31 mouse cellular contexts compared by ENCODE assay signal in the genomic region with DNA sequence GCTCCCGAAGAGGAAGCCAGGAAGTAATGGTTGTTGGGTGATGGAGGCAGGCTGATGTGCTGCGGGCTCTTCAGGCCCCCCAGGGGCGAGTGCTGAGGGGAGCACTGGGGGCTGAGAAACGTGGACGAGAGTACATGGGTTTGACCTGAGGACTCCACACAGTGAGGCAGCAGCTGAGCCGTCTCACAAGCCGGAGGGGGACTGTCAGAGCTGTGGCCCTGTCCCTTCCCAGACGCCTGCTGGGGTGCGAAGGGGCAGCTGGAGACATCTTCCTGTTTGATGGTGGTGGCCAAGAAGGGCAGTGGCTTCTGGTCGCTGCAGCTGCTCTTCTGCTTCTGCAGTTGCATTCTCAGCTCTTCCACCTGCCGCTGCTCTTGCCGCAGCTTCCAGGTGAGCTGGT. TPM values are rescaled to one million over a fixed set of nuclear protein-coding genes. Genes with fewer than 3 reads are reported as not detected.
DNase-seq lines count a peak whose midpoint lies in the region; ATAC-seq and TF ChIP-seq lines count a peak whose summit lies in the region.
"Had no signal": no experiment of that assay in that cellular context is flagged by ENCODE, and none has a peak within 500 bp of the region (broad histone marks: within the 10 kb centered on the region; RNA-seq: fewer than 3 reads in every experiment).

No protein-coding gene starts in this region.

- no peaks in the 10 kb centered on the region for H3K4me1 ChIP-seq in heart, postnatal 0 days (ENCODE audit: control insufficient read depth, insufficient read depth)
- H3K4me1 ChIP-seq in heart, embryonic 10.5 days, result 0 out of 2 replicates have a peak, but pooled peaks cover 3% of the 10 kb centered on the region
- H3K4me1 ChIP-seq in lung, embryonic 16.5 days (replicated peaks; ENCODE audit: control insufficient read depth, insufficient read depth, low read length), result 0 out of 2 replicates have a peak, but pooled peaks cover 2% of the 10 kb centered on the region
- no peaks in the 10 kb centered on the region for H3K4me1 ChIP-seq in E14TG2a.4 (replicated peaks; ENCODE audit: low read depth, low read length)
- H3K4me1 ChIP-seq: embryonic facial prominence, embryonic 10.5 days; embryonic facial prominence, embryonic 13.5 days; forebrain, embryonic 12.5 days; forebrain, embryonic 15.5 days had no signal

- no peak overlapping the region for H3K4me2 ChIP-seq in heart, postnatal 0 days (ENCODE audit: low read depth, low read length)
- H3K4me2 ChIP-seq in lung, embryonic 16.5 days (ENCODE audit: low read depth, low read length), result no peak overlapping the region
- H3K4me2 ChIP-seq: embryonic facial prominence, embryonic 13.5 days; forebrain, embryonic 12.5 days; forebrain, embryonic 15.5 days; heart, embryonic 11.5 days; heart, embryonic 15.5 days; hindbrain, embryonic 14.5 days had no signal

- H3K36me3 ChIP-seq in heart, postnatal 0 days (replicated peaks; ENCODE audit: control insufficient read depth, insufficient read depth, low read length), result peaks cover 69% of the 10 kb centered on the region
- peaks cover 76% of the 10 kb centered on the region for H3K36me3 ChIP-seq in heart, embryonic 10.5 days
- no peaks in the 10 kb centered on the region for H3K36me3 ChIP-seq in lung, embryonic 16.5 days (ENCODE audit: control insufficient read depth, insufficient read depth, low read length)
- no peaks in the 10 kb centered on the region for H3K36me3 ChIP-seq in E14TG2a.4 (ENCODE audit: insufficient read depth, low read length)
- H3K36me3 ChIP-seq: embryonic facial prominence, embryonic 10.5 days; embryonic facial prominence, embryonic 13.5 days; forebrain, embryonic 12.5 days; forebrain, embryonic 15.5 days had no signal

- no peak for TF ChIP-seq CTCF in heart, postnatal 0 days (IDR thresholded peaks at IDR 0.05; ENCODE audit: low read depth)
- no peak for TF ChIP-seq CTCF in E14TG2a.4 (conservative IDR thresholded peaks at IDR 0.05; ENCODE audit: low read length)

- no peak for TF ChIP-seq EP300 in heart, postnatal 0 days (IDR thresholded peaks at IDR 0.05; ENCODE audit: low read depth)

- H3K4me3 ChIP-seq in heart, postnatal 0 days (ENCODE audit: low read depth, low read length), result no peak overlapping the region
- H3K4me3 ChIP-seq in heart, embryonic 10.5 days, result no peak overlapping the region
- H3K4me3 ChIP-seq in lung, embryonic 16.5 days (ENCODE audit: low read length), result no peak overlapping the region
- H3K4me3 ChIP-seq in E14TG2a.4 (replicated peaks; ENCODE audit: low read length), result peak overlapping the region; percentile 20; the same call in 1 of the 2 replicates
- H3K4me3 ChIP-seq: embryonic facial prominence, embryonic 10.5 days; embryonic facial prominence, embryonic 13.5 days; erythroblast, embryonic 14.5 days; forebrain, embryonic 12.5 days; forebrain, embryonic 15.5 days; heart, adult 2 months; heart, embryonic 15.5 days had no signal

- H3K27ac ChIP-seq in heart, postnatal 0 days (ENCODE audit: low read depth), result peak overlapping the region; percentile 20; the same call in 1 of the 2 replicates
- no peak overlapping the region for H3K27ac ChIP-seq in heart, embryonic 10.5 days
- H3K27ac ChIP-seq in lung, embryonic 16.5 days (ENCODE audit: low read length), result no peak overlapping the region
- H3K27ac ChIP-seq: embryonic facial prominence, embryonic 10.5 days; embryonic facial prominence, embryonic 13.5 days; forebrain, embryonic 12.5 days; forebrain, embryonic 15.5 days; heart, embryonic 15.5 days; hindbrain, embryonic 14.5 days; hindbrain, postnatal 0 days had no signal

- DNase-seq in heart, postnatal 0 days (ENCODE audit: low spot score), result no peak
- DNase-seq in heart, embryonic 10.5 days (ENCODE audit: low spot score), result no peak
- DNase-seq in kidney, postnatal 10 days, result peak; percentile 64
- DNase-seq in kidney, adult 18-20 months, result no peak
- no peak for DNase-seq in lung, postnatal 14 days
- DNase-seq: adrenal gland, adult 2 months; B cell, adult 2 months; cerebellum, adult 11 months; cerebellum, adult 2 months; cerebellum, postnatal 10 days; cerebellum, postnatal 36 days; embryo, embryonic 11 days; gastrocnemius, postnatal 25 days; heart, postnatal 14 days; heart, postnatal 4 days had no signal

- no peaks in the 10 kb centered on the region for H3K9me3 ChIP-seq in heart, postnatal 0 days (replicated peaks; ENCODE audit: control insufficient read depth, low read length)
- no peaks in the 10 kb centered on the region for H3K9me3 ChIP-seq in heart, embryonic 10.5 days
- no peaks in the 10 kb centered on the region for H3K9me3 ChIP-seq in lung, embryonic 16.5 days (ENCODE audit: control insufficient read depth, low read length)
- peaks cover 11% of the 10 kb centered on the region; the same call in 1 of the 2 replicates for H3K9me3 ChIP-seq in E14TG2a.4 (ENCODE audit: low read length)
- H3K9me3 ChIP-seq: embryonic facial prominence, embryonic 10.5 days; embryonic facial prominence, embryonic 13.5 days; forebrain, embryonic 12.5 days; forebrain, embryonic 15.5 days; heart, embryonic 15.5 days had no signal

- H3K27me3 ChIP-seq in heart, postnatal 0 days (ENCODE audit: control insufficient read depth, insufficient read depth, low read length), result no peaks in the 10 kb centered on the region
- no peaks in the 10 kb centered on the region for H3K27me3 ChIP-seq in heart, embryonic 10.5 days (ENCODE audit: insufficient read depth, poor library complexity, severe bottlenecking)
- H3K27me3 ChIP-seq in lung, embryonic 16.5 days (ENCODE audit: control insufficient read depth, insufficient read depth, low read depth, low read length), result no peaks in the 10 kb centered on the region
- H3K27me3 ChIP-seq in E14TG2a.4 (ENCODE audit: insufficient read depth, low read length), result peaks cover 11% of the 10 kb centered on the region; the same call in 1 of the 2 replicates
- H3K27me3 ChIP-seq: CH12.LX; embryonic facial prominence, embryonic 13.5 days; forebrain, embryonic 12.5 days; forebrain, embryonic 15.5 days; heart, embryonic 15.5 days had no signal

- H3K9ac ChIP-seq in heart, postnatal 0 days (replicated peaks; ENCODE audit: low read depth, low read length), result no peak overlapping the region
- H3K9ac ChIP-seq in lung, embryonic 16.5 days (ENCODE audit: low read length), result no peak overlapping the region
- H3K9ac ChIP-seq: embryonic facial prominence, embryonic 13.5 days; forebrain, embryonic 12.5 days; forebrain, embryonic 15.5 days; heart, embryonic 15.5 days; hindbrain, embryonic 14.5 days had no signal

- 76% methylated on average over 12 of the region's 12 CpGs for WGBS in heart, postnatal 0 days
- 73% methylated on average over 12 of the region's 12 CpGs for WGBS in heart, embryonic 10.5 days
- WGBS in lung, embryonic 16.5 days, result 56% methylated on average over 10 of the region's 12 CpGs

- peak; percentile 32 for ATAC-seq in heart, postnatal 0 days (ENCODE audit: insufficient read depth, low read depth)
- peak; percentile 59; the same call in 1 of the 2 replicates for ATAC-seq in lung, embryonic 16.5 days (ENCODE audit: low read depth)
- ATAC-seq: forebrain, embryonic 15.5 days; hindbrain, postnatal 0 days had no signal

RNA-seq across cellular contexts. Expression of a gene that starts 24.2 kb away (rescaled TPM):
- 17.7 and 18.1 TPM in 2 replicates for total RNA-seq in heart, postnatal 0 days (2014; rRNA removed; ENCODE audit: low replicate concordance)
- 8.5 and 8.9 TPM in 2 replicates for polyA plus RNA-seq in heart, postnatal 0 days (2015; fragmentation: Nextera tagmentation; extraction: Ambion mirVana)
- polyA plus RNA-seq in heart, embryonic 10.5 days (2016; fragmentation: Nextera tagmentation; extraction: Ambion mirVana), result 8.4 and 11.3 TPM in 2 replicates
- polyA plus RNA-seq in lung, embryonic 16.5 days (2015; fragmentation: Nextera tagmentation; extraction: Ambion mirVana), result 16.4 and 18.3 TPM in 2 replicates
- total RNA-seq: CH12.LX, MEL had no signal
- polyA plus RNA-seq: erythroblast, embryonic 14.5 days had no signal

RNA-seq across cellular contexts. Expression of a gene that starts 27.3 kb away (rescaled TPM):
- 1.2 and 8.0 TPM in 2 replicates for total RNA-seq in heart, postnatal 0 days (2014; rRNA removed; ENCODE audit: low replicate concordance)
- polyA plus RNA-seq in heart, postnatal 0 days (2015; fragmentation: Nextera tagmentation; extraction: Ambion mirVana), result 0.11 TPM in 1 of 2 replicates, not detected in the other
- polyA plus RNA-seq in heart, embryonic 10.5 days (2016; fragmentation: Nextera tagmentation; extraction: Ambion mirVana), result 0.14 and 0.16 TPM in 2 replicates
- 0.14 and 0.19 TPM in 2 replicates for polyA plus RNA-seq in lung, embryonic 16.5 days (2015; fragmentation: Nextera tagmentation; extraction: Ambion mirVana)
- total RNA-seq: adrenal gland, adult 2 months; CH12.LX; gastrocnemius, postnatal 25 days; MEL had no signal
- polyA plus RNA-seq: adrenal gland, adult 2 months; embryonic facial prominence, embryonic 10.5 days; embryonic facial prominence, embryonic 13.5 days; erythroblast, embryonic 14.5 days; gonadal fat pad, adult 2 months; heart, adult 2 months; hindbrain, embryonic 11.5 days had no signal
